Mouse (Mus musculus) CH12.LX (cell line): ENCODE data around the gene Olfr279. TPM values are rescaled to one million over a fixed set of nuclear protein-coding genes. Genes with fewer than 3 reads are reported as not detected.

Experiments used
- DNase-seq: peaks from one replicate; pipeline ENCODE4 v3.0.0-alpha.2; 2013; ENCODE audit errors: extremely low read depth
- H3K27ac ChIP-seq: 2 replicates; pipeline ENCODE4 v1.5.1; 2012; ENCODE audit warnings: low read depth, mild to moderate bottlenecking, control low read depth, moderate library complexity; ENCODE audit not compliant: insufficient read depth
- H3K27me3 ChIP-seq: replicated peaks from 2 replicates; pipeline ENCODE3; 2012; ENCODE audit warnings: inconsistent platforms
- H3K36me3 ChIP-seq, 2 experiments: replicated peaks in 1 of 2; 2 replicates each; pipeline versions ENCODE3 to v1.6.1; 2012; ENCODE audit warnings: inconsistent platforms in 1 of 2, low read length in 1 of 2, mild to moderate bottlenecking in 1 of 2, mixed read lengths in 1 of 2, moderate library complexity in 1 of 2; ENCODE audit not compliant: control insufficient read depth in 1 of 2, insufficient read depth in 1 of 2
- H3K4me1 ChIP-seq, 2 experiments: 2 replicates each; pipeline ENCODE4 v1.6.1; 2012; ENCODE audit warnings: inconsistent platforms in 1 of 2, moderate library complexity in 1 of 2; ENCODE audit not compliant: insufficient read depth in 2 of 2, control insufficient read depth in 1 of 2
- H3K4me2 ChIP-seq: 2 replicates; pipeline ENCODE4 v1.6.1; 2012; ENCODE audit warnings: low read depth, mild to moderate bottlenecking, control low read depth; ENCODE audit not compliant: poor library complexity, insufficient read depth, severe bottlenecking
- H3K4me3 ChIP-seq, 3 experiments: fragments of 150-350 bp in 1 of 3; sonication (generic) in 1 of 3; replicated peaks in 1 of 3; 2 replicates each; pipeline versions ENCODE3 to v1.5.1; 2011 to 2012; ENCODE audit warnings: low read depth in 2 of 3, low read length in 2 of 3, mild to moderate bottlenecking in 2 of 3, moderate library complexity in 2 of 3, control low read depth in 1 of 3, improper control_type of control experiment in 1 of 3, inconsistent platforms in 1 of 3, mixed read lengths in 1 of 3; ENCODE audit not compliant: poor library complexity in 1 of 3
- H3K79me2 ChIP-seq: replicated peaks from 2 replicates; pipeline ENCODE4 v1.6.1; 2012; ENCODE audit warnings: mild to moderate bottlenecking, moderate library complexity; ENCODE audit not compliant: control insufficient read depth, poor library complexity, insufficient read depth, severe bottlenecking; ENCODE audit errors: extremely low read depth
- H3K9ac ChIP-seq: 2 replicates; pipeline ENCODE4 v1.6.1; 2012; ENCODE audit warnings: low read depth, mild to moderate bottlenecking, control low read depth, moderate library complexity; ENCODE audit not compliant: insufficient read depth
- H3K9me3 ChIP-seq: replicated peaks from 2 replicates; pipeline ENCODE3; 2012; ENCODE audit warnings: low read length, inconsistent platforms, mixed read lengths
- BHLHE40 ChIP-seq: IDR thresholded peaks from 2 replicates; pipeline ENCODE4 v1.6.1; 2011; ENCODE audit warnings: mild to moderate bottlenecking, low read depth, low read length, improper control_type of control experiment
- CHD1 ChIP-seq: IDR thresholded peaks from 2 replicates; pipeline ENCODE4 v1.6.1; 2012; ENCODE audit warnings: low read depth, low read length, improper control_type of control experiment, inconsistent platforms
- CHD2 ChIP-seq: IDR thresholded peaks from 2 replicates; pipeline ENCODE4 v1.6.1; 2011; ENCODE audit warnings: low read length, improper control_type of control experiment
- CTCF ChIP-seq, 2 experiments: IDR thresholded peaks in 1 of 2; conservative IDR thresholded peaks in 1 of 2; 2 replicates each; pipeline ENCODE4 v1.5.1; 2011 to 2012; ENCODE audit warnings: low read depth in 2 of 2, low read length in 2 of 2, improper control_type of control experiment in 1 of 2, inconsistent platforms in 1 of 2, mild to moderate bottlenecking in 1 of 2, moderate library complexity in 1 of 2
- E2F4 ChIP-seq: IDR thresholded peaks from 2 replicates; pipeline ENCODE4 v1.6.1; 2011; ENCODE audit warnings: low read depth, low read length, improper control_type of control experiment; ENCODE audit not compliant: insufficient replicate concordance
- ELF1 ChIP-seq: IDR thresholded peaks from 2 replicates; pipeline ENCODE4 v1.6.1; 2014; ENCODE audit warnings: low read depth, mild to moderate bottlenecking, inconsistent platforms, low read length, improper control_type of control experiment
- EP300 ChIP-seq: IDR thresholded peaks from 2 replicates; pipeline ENCODE4 v1.6.1; 2011; ENCODE audit warnings: low read length, improper control_type of control experiment
- ETS1 ChIP-seq: conservative IDR thresholded peaks from 2 replicates; pipeline ENCODE4 v1.6.1; 2012; ENCODE audit warnings: low read depth, mild to moderate bottlenecking, inconsistent platforms, low read length, improper control_type of control experiment, moderate library complexity
- GABPA ChIP-seq: IDR thresholded peaks from 2 replicates; pipeline ENCODE4 v1.6.1; 2012; ENCODE audit warnings: low read depth, low read length, improper control_type of control experiment, inconsistent platforms; ENCODE audit not compliant: insufficient replicate concordance
- HCFC1 ChIP-seq: IDR thresholded peaks from 2 replicates; pipeline ENCODE4 v1.6.1; 2012; ENCODE audit warnings: low read depth, mild to moderate bottlenecking, inconsistent platforms, low read length, improper control_type of control experiment
- IRF4 ChIP-seq: IDR thresholded peaks from 2 replicates; pipeline ENCODE4 v1.6.1; 2014; ENCODE audit warnings: low read depth, mild to moderate bottlenecking, inconsistent platforms, low read length, improper control_type of control experiment
- JUN ChIP-seq: IDR thresholded peaks from 2 replicates; pipeline ENCODE4 v1.6.1; 2011; ENCODE audit warnings: low read depth, mild to moderate bottlenecking, low read length, improper control_type of control experiment, moderate library complexity; ENCODE audit not compliant: insufficient read depth
- JUND ChIP-seq: conservative IDR thresholded peaks from 2 replicates; pipeline ENCODE4 v1.6.1; 2011; ENCODE audit warnings: low read depth, low read length, improper control_type of control experiment
- KAT2A ChIP-seq: IDR thresholded peaks from 2 replicates; pipeline ENCODE4 v1.6.1; 2012; ENCODE audit warnings: low read length, improper control_type of control experiment, inconsistent platforms; ENCODE audit not compliant: insufficient replicate concordance
- MAFK ChIP-seq: IDR thresholded peaks from 2 replicates; pipeline ENCODE4 v1.6.1; 2011; ENCODE audit warnings: low read length, improper control_type of control experiment; ENCODE audit not compliant: insufficient replicate concordance
- MAX ChIP-seq: IDR thresholded peaks from 2 replicates; pipeline ENCODE4 v1.6.1; 2011; ENCODE audit warnings: low read length, improper control_type of control experiment
- MAZ ChIP-seq: IDR thresholded peaks from 2 replicates; pipeline ENCODE4 v1.6.1; 2012; ENCODE audit warnings: low read depth, mild to moderate bottlenecking, inconsistent platforms, low read length, improper control_type of control experiment, moderate library complexity
- MEF2A ChIP-seq: IDR thresholded peaks from 2 replicates; pipeline ENCODE4 v1.6.1; 2014; ENCODE audit warnings: low read depth, mild to moderate bottlenecking, inconsistent platforms, low read length, improper control_type of control experiment, borderline replicate concordance
- MXI1 ChIP-seq: IDR thresholded peaks from 2 replicates; pipeline ENCODE4 v1.6.1; 2011; ENCODE audit warnings: mild to moderate bottlenecking, low read depth, low read length, improper control_type of control experiment
- MYC ChIP-seq: IDR thresholded peaks from 2 replicates; pipeline ENCODE4 v1.6.1; 2011; ENCODE audit warnings: low read depth, mild to moderate bottlenecking, improper control_type of control experiment, low read length
- NELFE ChIP-seq: IDR thresholded peaks from 2 replicates; pipeline ENCODE4 v1.6.1; 2011; ENCODE audit warnings: low read depth, low read length, improper control_type of control experiment
- NRF1 ChIP-seq: IDR thresholded peaks from 2 replicates; pipeline ENCODE4 v1.6.1; 2014; ENCODE audit warnings: low read depth, mild to moderate bottlenecking, inconsistent platforms, low read length, improper control_type of control experiment, moderate library complexity
- PAX5 ChIP-seq: IDR thresholded peaks from 2 replicates; pipeline ENCODE4 v1.6.1; 2012; ENCODE audit warnings: low read length, inconsistent platforms, mixed read lengths
- POLR2A ChIP-seq: IDR thresholded peaks from 2 replicates; pipeline ENCODE4 v1.6.1; 2011; ENCODE audit warnings: low read depth, mild to moderate bottlenecking, improper control_type of control experiment, low read length
- POLR2AphosphoS2 ChIP-seq: IDR thresholded peaks from 2 replicates; pipeline ENCODE4 v1.6.1; 2011; ENCODE audit warnings: low read depth, low read length, improper control_type of control experiment
- RAD21 ChIP-seq: IDR thresholded peaks from 2 replicates; pipeline ENCODE4 v1.6.1; 2011; ENCODE audit warnings: low read depth, mild to moderate bottlenecking, low read length, improper control_type of control experiment, moderate library complexity
- RCOR1 ChIP-seq: conservative IDR thresholded peaks from 2 replicates; pipeline ENCODE4 v1.6.1; 2012; ENCODE audit warnings: low read depth, mild to moderate bottlenecking, inconsistent platforms, low read length, improper control_type of control experiment
- SIN3A ChIP-seq: IDR thresholded peaks from 2 replicates; pipeline ENCODE4 v1.6.1; 2012; ENCODE audit warnings: low read length, improper control_type of control experiment, inconsistent platforms
- SMC3 ChIP-seq: IDR thresholded peaks from 2 replicates; pipeline ENCODE4 v1.6.1; 2011; ENCODE audit warnings: low read depth, low read length, improper control_type of control experiment
- TBP ChIP-seq: conservative IDR thresholded peaks from 2 replicates; pipeline ENCODE4 v1.6.1; 2011; ENCODE audit warnings: low read depth, low read length, improper control_type of control experiment
- TCF12 ChIP-seq: IDR thresholded peaks from 2 replicates; pipeline ENCODE4 v1.6.1; 2014; ENCODE audit warnings: low read depth, mild to moderate bottlenecking, inconsistent platforms, low read length, improper control_type of control experiment
- UBTF ChIP-seq: IDR thresholded peaks from 2 replicates; pipeline ENCODE4 v1.6.1; 2012; ENCODE audit warnings: low read depth, mild to moderate bottlenecking, inconsistent platforms, low read length, improper control_type of control experiment, moderate library complexity
- USF1 ChIP-seq: IDR thresholded peaks from 2 replicates; pipeline ENCODE4 v1.6.1; 2014; ENCODE audit warnings: low read depth, mild to moderate bottlenecking, inconsistent platforms, low read length, improper control_type of control experiment
- USF2 ChIP-seq: conservative IDR thresholded peaks from 2 replicates; pipeline ENCODE4 v1.6.1; 2011; ENCODE audit warnings: low read depth, low read length, improper control_type of control experiment
- ZC3H11A ChIP-seq: IDR thresholded peaks from 2 replicates; pipeline ENCODE4 v1.6.1; 2012; ENCODE audit warnings: low read depth, mild to moderate bottlenecking, inconsistent platforms, low read length, improper control_type of control experiment
- ZKSCAN1 ChIP-seq: IDR thresholded peaks from 2 replicates; pipeline ENCODE4 v1.6.1; 2012; ENCODE audit warnings: low read depth, inconsistent platforms, low read length, improper control_type of control experiment, borderline replicate concordance
- ZMIZ1 ChIP-seq: IDR thresholded peaks from 2 replicates; pipeline ENCODE4 v1.6.1; 2012; ENCODE audit warnings: low read depth, mild to moderate bottlenecking, inconsistent platforms, low read length, improper control_type of control experiment
- ZNF384 ChIP-seq: IDR thresholded peaks from 2 replicates; pipeline ENCODE4 v1.6.1; 2012; ENCODE audit warnings: low read depth, low read length, improper control_type of control experiment, inconsistent platforms
- dilution Hi-C: fragments of 300-500 bp; cut with MboI; formaldehyde crosslinking; loops from 2 replicates; pipeline ENCODE4 v1.14.3; 2020; ENCODE audit warnings: low sequenced_read_pairs; ENCODE audit not compliant: extremely low pct_unique_long_range_greater_than_20kb, extremely low pct_ligation_motif_present
- in situ Hi-C: fragments of 300-500 bp; cut with MboI; formaldehyde crosslinking; loops from 3 replicates; pipeline ENCODE4 v1.14.3; 2019; ENCODE audit warnings: low sequenced_read_pairs, low pct_ligation_motif_present, low pct_unique_long_range_greater_than_20kb, mixed read lengths
- polyA plus RNA-seq: library from polyadenylated mRNA; unstranded; fragments of >175 nt; gene quantifications from 2 replicates; pipeline ENCODE4 v1.2.1, GENCODE M21; 2012; ENCODE audit warnings: low read depth; ENCODE audit not compliant: insufficient read length
- total RNA-seq, 2 experiments: library from RNA; depleted of rRNA; stranded (reverse); fragments of 300-350 nt in 1 of 2; fragments of >200 nt in 1 of 2; gene quantifications; 2 replicates each; pipeline ENCODE4 v1.2.3; 2012 to 2014

Olfr279 gene
- total and polyA plus RNA-seq, 3 experiments, result not detected

DNA sequence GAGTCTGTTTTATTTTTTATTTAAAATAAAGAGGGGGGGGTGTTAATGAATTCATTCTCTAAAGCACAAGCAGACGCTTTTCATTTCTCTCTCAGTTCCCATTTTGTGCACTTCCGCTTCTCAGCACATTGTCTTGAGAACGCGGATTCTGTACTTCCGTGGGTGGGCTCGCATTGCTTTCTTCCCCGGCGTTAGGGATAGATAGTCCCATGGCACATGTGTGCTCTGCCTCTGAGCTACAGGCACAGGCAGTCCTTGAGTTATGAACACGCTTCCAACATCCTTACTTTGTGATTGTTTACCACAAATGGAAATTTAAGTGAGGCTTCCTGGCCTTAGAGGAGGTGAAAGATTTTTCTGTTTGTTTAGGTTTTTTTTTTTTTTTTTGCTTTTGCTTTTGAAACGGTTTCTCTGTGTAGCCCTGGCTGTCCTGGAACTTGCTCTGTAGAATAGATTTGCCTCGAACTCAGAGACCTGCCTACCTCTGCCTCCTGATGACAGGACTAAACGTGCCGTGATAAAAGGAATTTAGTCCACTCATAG, 19.3 kb downstream of the Olfr279 start:
- Histone ChIP-seq H3K27me3 (no peaks in the 10 kb centered on the region), H3K36me3 (no peaks in the 10 kb centered on the region), H3K27ac (peak overlapping the region; percentile 88), H3K4me1 (peaks cover 6 to 37% of the 10 kb centered on the region in 2 experiments; a peak in 2 of 4 replicates), H3K4me3 (peak overlapping the region; percentile 46 to 73 (median 54)), H3K9me3 (peaks cover 7% of the 10 kb centered on the region), H3K4me2 (peak overlapping the region; percentile 94), H3K9ac (peak overlapping the region; percentile 53), H3K79me2 (no peaks in the 10 kb centered on the region)
- in situ Hi-C loops, result loop anchor here (5.0 kb wide), 1 partner anchor 106 kb away; no protein-coding TSS in a partner anchor
- peak; percentile 93 for DNase-seq
- dilution Hi-C loops, result no loop called here
- TF ChIP-seq NRF1, result no peak
- TF ChIP-seq MXI1, result peak; percentile 94
- peak; percentile 86 for TF ChIP-seq EP300
- TF ChIP-seq JUN, result no peak
- TF ChIP-seq ZKSCAN1, result no peak
- TF ChIP-seq MAX, result peak; percentile 93
- no peak for TF ChIP-seq KAT2A
- 0 out of 2 replicates have a peak, but pooled peaks have one; percentile 20 for TF ChIP-seq MEF2A
- TF ChIP-seq ZC3H11A, result no peak
- TF ChIP-seq HCFC1, result peak; percentile 69
- peak; percentile 75 for TF ChIP-seq ETS1
- no peak for TF ChIP-seq RCOR1
- no peak for TF ChIP-seq PAX5
- TF ChIP-seq NELFE, result peak; percentile 73
- no peak for TF ChIP-seq CHD1
- TF ChIP-seq UBTF, result no peak
- peak; percentile 84 for TF ChIP-seq SIN3A
- peak; percentile 83 for TF ChIP-seq TBP
- TF ChIP-seq CHD2, result no peak
- TF ChIP-seq GABPA, result no peak
- peak; percentile 78 for TF ChIP-seq POLR2A
- TF ChIP-seq ELF1, result peak; percentile 92
- TF ChIP-seq E2F4, result no peak
- TF ChIP-seq USF1, result no peak
- no peak for TF ChIP-seq SMC3
- TF ChIP-seq IRF4, result peak; percentile 94
- peak; percentile 98 for TF ChIP-seq MYC
- peak; percentile 78 for TF ChIP-seq TCF12
- TF ChIP-seq JUND, result no peak
- no peak for TF ChIP-seq MAFK
- peak; percentile 82 for TF ChIP-seq BHLHE40
- no peak for TF ChIP-seq USF2
- no peak for TF ChIP-seq POLR2AphosphoS2
- no peak for TF ChIP-seq MAZ
- peak; percentile 82 for TF ChIP-seq ZNF384
- TF ChIP-seq RAD21, result no peak
- TF ChIP-seq ZMIZ1, result peak; percentile 85
- no peak for TF ChIP-seq CTCF (conservative IDR thresholded peaks at IDR 0.05 in 1 of 2, IDR thresholded peaks at IDR 0.05 in 1 of 2; ENCODE audit: low read depth in 2 of 2, low read length in 2 of 2)
